Mouse (Mus musculus): ENCODE measurements around the gene Usp37. TPM values are rescaled to one million over a fixed set of nuclear protein-coding genes. Genes with fewer than 3 reads are reported as not detected.

Usp37 gene
- total RNA-seq, 2 experiments from 2014 or later = 19.7 to 20.5 TPM

DNA sequence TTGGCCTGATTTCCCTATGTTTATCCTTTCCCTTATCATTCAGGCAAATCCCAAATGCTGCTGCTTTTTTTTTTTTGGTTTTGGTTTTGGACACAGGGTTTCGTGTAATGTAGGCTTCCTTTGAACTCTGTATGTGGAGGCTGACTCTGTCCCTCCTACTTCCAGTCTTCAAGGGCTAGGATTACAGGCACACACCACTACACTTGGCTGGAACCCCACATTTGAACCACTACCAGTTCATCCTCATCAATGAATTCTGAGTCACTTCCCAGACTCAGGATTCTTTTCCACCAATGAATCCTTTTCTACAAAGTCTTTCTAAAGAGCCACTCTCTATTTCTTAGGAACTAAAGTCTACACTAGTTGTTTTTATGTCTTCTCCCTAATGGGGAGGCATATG is 43.0 kb downstream of the Usp37 start:
- no peak for DNase-seq (ENCODE audit: low spot score in 2 of 2)

GRCm38 (mm10) chr1:74485792-74486191 is 58.3 kb downstream of the Usp37 start:
- DNase-seq (ENCODE audit: low spot score in 2 of 2) = no peak

GRCm38 (mm10) chr1:74460273-74460672 is 83.8 kb downstream of the Usp37 start:
- DNase-seq (ENCODE audit: low spot score in 2 of 2) = peak in 1 of 2 experiments; percentile 47

DNA sequence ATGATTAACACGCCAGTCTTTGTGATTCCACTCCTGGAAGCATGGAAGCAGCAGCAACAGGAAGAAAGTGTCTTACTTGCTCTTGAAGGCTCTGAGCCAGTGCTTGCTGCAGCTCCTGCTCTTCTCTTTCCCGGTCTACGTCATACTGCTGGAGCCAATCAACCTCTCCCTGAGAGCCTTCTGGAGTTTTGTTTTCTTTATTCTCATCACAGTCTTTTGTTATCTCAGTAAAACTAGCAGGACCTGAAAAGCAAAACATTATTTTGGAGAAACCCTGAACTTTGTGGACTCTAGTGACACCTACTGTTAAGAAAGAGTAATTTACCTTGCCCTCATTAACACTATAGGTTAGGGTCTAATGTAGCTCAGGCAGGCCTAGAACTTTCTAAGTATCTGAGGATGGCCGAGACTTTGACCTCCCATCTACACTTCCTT is 91.5 kb downstream of the Usp37 start:
- DNase-seq (ENCODE audit: low spot score in 2 of 2) = no peak

- DNase-seq (ENCODE audit: low spot score in 2 of 2) = no peak
Observed at GRCm38 (mm10) chr1:74444538-74444937, 99.5 kb downstream of the Usp37 start.

DNA sequence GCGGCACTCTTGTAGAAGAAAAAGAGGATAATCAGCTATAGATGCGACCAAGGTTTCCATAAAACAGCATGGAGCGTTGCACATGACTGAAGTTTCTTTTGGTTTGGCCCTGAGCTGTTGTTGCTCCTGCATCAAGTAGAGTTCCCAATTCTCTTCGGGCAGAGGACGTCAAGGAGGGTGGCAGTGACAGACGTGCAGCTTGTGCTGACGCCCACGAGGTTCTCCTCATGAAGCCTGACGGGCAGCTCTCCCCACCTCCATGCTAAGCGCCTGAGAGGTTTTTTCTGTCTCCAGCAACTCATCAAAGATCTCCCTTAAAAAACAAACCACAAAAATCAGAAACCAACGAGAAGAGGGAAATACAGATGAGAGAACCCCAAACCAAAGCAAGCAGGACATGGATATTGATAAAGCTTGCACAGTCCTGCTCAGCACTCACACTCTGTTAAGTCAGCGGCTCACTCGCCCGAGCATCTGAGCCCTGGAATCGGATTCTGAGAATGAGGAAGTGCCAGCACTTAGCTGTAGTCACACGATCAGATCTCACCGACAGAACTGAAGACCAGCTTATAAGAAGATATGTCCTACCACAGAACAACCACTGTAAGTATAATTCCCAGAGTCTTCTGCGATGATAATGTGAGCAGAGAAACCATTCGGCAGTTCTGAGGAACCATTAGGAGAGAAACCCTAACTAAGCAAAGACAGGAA is 104.8 kb downstream of the Usp37 start:
- no peak for DNase-seq (ENCODE audit: low spot score in 2 of 2)

- no peak for DNase-seq (ENCODE audit: low spot score in 2 of 2)
Observed at GRCm38 (mm10) chr1:74437702-74438427, 106.2 kb downstream of the Usp37 start.

DNA sequence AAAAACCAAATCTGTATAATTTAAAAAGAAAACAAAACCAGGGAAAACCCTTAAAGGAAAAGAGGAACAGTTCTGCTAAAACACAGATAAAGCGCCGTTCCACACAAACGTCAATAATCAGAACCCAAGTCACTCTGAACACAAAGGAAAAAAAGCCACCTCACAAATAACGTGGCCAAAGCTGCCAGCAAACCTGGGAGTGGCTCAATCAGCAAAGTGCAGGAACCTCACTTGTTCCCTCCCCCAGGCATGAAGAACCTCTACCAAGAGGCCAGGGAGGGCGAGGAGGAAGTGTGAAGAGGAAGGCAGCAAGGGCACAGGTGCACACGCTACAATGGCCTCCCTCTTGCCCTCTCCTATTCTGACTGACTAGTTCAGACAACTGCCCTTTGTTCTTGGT is 108.5 kb downstream of the Usp37 start:
- no peak for DNase-seq (ENCODE audit: low spot score in 2 of 2)

DNA sequence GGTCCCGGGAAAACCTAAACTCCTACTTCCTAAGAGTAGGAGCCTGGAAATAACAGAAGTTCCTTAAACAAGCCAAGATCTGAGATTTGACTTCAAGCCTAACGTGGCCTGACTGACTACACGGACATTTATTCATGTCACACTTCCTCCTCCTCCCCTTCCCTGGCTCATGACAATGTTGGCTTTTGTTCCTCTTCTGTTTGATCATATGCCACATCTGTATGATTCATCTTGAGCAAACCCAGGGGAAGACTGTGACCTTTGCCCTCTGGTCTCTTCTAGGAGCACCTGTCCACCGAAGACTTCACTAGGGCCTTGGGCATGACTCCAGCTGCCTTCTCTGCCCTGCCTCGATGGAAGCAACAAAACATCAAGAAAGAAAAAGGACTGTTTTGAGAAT is 109.5 kb downstream of the Usp37 start:
- no peak for DNase-seq (ENCODE audit: low spot score in 2 of 2)

DNA sequence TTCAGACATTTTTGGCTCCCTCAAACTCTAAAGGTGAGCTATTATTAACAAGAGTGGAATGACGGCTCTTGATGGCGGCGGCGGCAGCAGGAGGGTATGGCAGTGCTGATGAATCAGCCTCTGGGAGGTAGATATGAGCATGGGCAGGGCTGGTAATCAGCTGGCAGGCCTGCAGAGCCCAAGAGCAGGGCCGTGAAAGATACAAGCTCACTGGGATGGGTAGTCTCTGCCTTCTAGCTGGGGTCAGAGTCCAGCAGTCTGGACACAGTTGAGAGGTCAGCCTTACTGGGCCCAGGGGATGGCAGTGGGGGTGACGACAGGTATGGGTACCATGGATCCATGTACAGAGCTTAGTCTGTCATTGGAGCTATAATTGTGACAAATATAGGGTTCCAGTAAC is 110.9 kb downstream of the Usp37 start:
- DNase-seq (ENCODE audit: low spot score in 2 of 2) = no peak

- no peak for DNase-seq (ENCODE audit: low spot score in 2 of 2)
Observed at GRCm38 (mm10) chr1:74425845-74426244, 118.2 kb downstream of the Usp37 start.

GRCm38 (mm10) chr1:74423147-74423546 is 120.9 kb downstream of the Usp37 start:
- no peak for DNase-seq (ENCODE audit: low spot score in 2 of 2)

- no peak for DNase-seq (ENCODE audit: low spot score in 2 of 2)
Observed at GRCm38 (mm10) chr1:74419440-74419794, 124.7 kb downstream of the Usp37 start.

DNA sequence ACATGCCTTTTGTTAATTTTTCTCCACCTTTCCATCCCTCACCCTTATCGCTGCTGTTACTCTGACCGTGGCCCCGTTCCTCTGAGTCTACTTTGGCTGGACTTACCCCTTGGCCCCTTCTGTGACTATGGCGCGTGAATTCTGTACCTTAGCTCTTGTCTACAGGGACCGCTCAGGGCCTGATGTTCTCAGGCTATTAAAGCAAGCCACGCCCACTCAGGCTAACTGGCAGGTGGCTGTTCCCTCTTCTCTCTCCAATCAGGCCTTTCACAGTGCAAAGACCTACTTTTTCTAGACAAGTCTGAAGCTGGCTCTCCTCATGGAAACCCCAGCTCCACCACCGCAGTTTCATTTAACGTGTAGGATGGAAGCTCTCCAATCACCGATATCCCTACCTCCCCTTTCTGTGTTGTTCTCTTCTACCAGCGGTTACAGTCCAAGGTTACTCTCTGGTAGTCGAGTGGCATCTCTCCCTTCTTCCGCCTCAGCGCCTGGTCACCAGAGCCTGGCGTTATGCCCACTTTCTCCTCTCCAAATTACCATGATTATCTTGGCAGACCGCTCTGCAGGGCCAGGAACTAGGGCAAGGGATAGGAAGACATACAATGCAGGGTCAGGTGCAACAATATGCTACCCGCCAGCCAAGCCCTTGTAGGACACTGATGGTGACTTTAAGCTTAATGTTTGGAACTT is 125.2 kb downstream of the Usp37 start:
- no peak for DNase-seq (ENCODE audit: low spot score in 2 of 2)

GRCm38 (mm10) chr1:74415143-74415542 is 128.9 kb downstream of the Usp37 start:
- peak in 1 of 2 experiments; percentile 22 for DNase-seq (ENCODE audit: low spot score in 2 of 2)

- no peak for DNase-seq (ENCODE audit: low spot score in 2 of 2)
Observed at GRCm38 (mm10) chr1:74412711-74413110, 131.4 kb downstream of the Usp37 start.

- no peak for DNase-seq (ENCODE audit: low spot score in 2 of 2)
Observed at GRCm38 (mm10) chr1:74411753-74412325, 132.2 kb downstream of the Usp37 start.

- no peak for DNase-seq (ENCODE audit: low spot score in 2 of 2)
Observed at GRCm38 (mm10) chr1:74408589-74409504, 135.2 kb downstream of the Usp37 start, which contains the start of gene Vil1. TSS of gene Vil1 (plus strand) at chr1:74409376.

- no peak for DNase-seq (ENCODE audit: low spot score in 2 of 2)
Observed at GRCm38 (mm10) chr1:74404206-74404605, 139.9 kb downstream of the Usp37 start.

GRCm38 (mm10) chr1:74401015-74401702 is 142.9 kb downstream of the Usp37 start:
- no peak for DNase-seq (ENCODE audit: low spot score in 2 of 2)
